Mouse (Mus musculus) kidney, adult 2 months (tissue): ENCODE data around the gene Cldn14. TPM values are rescaled to one million over a fixed set of nuclear protein-coding genes. Genes with fewer than 3 reads are reported as not detected.

Experiments
- DNase-seq: peaks from one replicate; pipeline ENCODE4 v3.0.0; 2021
- H3K27ac ChIP-seq: fragments of 200-500 bp; 2 replicates; pipeline ENCODE4 v1.5.1; 2012; ENCODE audit warnings: low read depth, low read length, control low read depth, inconsistent platforms; ENCODE audit not compliant: insufficient read depth
- H3K27me3 ChIP-seq: fragments of 200-500 bp; replicated peaks from 2 replicates; pipeline ENCODE4 v1.6.1; 2012; ENCODE audit warnings: mild to moderate bottlenecking, moderate library complexity, low read length, inconsistent platforms; ENCODE audit not compliant: control insufficient read depth, insufficient read depth
- H3K36me3 ChIP-seq: fragments of 200-500 bp; 2 replicates; pipeline ENCODE4 v1.6.1; 2012; ENCODE audit warnings: mild to moderate bottlenecking, moderate library complexity, low read length, inconsistent platforms; ENCODE audit not compliant: control insufficient read depth, insufficient read depth
- H3K4me1 ChIP-seq: fragments of 200-500 bp; 2 replicates; pipeline ENCODE4 v1.6.1; 2011; ENCODE audit warnings: low read length; ENCODE audit not compliant: control insufficient read depth, insufficient read depth
- H3K4me3 ChIP-seq: fragments of 200-500 bp; 2 replicates; pipeline ENCODE4 v1.5.1; 2011; ENCODE audit warnings: mild to moderate bottlenecking, low read depth, low read length, control low read depth; ENCODE audit not compliant: insufficient read depth
- CTCF ChIP-seq: fragments of 200-500 bp; conservative IDR thresholded peaks from 2 replicates; pipeline ENCODE4 v1.5.1; 2011; ENCODE audit warnings: low read depth, mild to moderate bottlenecking, control low read depth, low read length, moderate library complexity, mixed read lengths; ENCODE audit not compliant: insufficient read depth, insufficient read length
- POLR2A ChIP-seq: fragments of 200-500 bp; IDR thresholded peaks from one replicate; pipeline ENCODE4 v1.6.1; 2011; ENCODE audit warnings: low read depth, low read length, control low read depth
- WGBS: fragments of 180-500 bp; shearing (Covaris S2); methylation state at CpG from one replicate; pipeline ENCODE4 v1.1.7; 2018; 5-methylcytosine and 5-hydroxymethylcytosine counted together
- polyA plus RNA-seq: library from polyadenylated mRNA; depleted of rRNA; stranded (reverse); fragments of >200 nt; gene quantifications from 2 replicates; pipeline ENCODE4 v1.2.3, GENCODE M21; 2012

The Cldn14 gene
- polyA plus RNA-seq, 1 experiment: 0.38 TPM

- no peaks in the 10 kb centered on the region for H3K27me3 ChIP-seq
- H3K36me3 ChIP-seq: no peaks in the 10 kb centered on the region
- H3K4me3 ChIP-seq: no peak overlapping the region
- H3K4me1 ChIP-seq: 0 out of 2 replicates have a peak, but pooled peaks cover 3% of the 10 kb centered on the region
- TF ChIP-seq POLR2A: no peak
- TF ChIP-seq CTCF: no peak
- WGBS: 12% methylated on average over 5 of the region's 5 CpGs
- H3K27ac ChIP-seq: peak overlapping the region; percentile 69
- DNase-seq: peak; percentile 91
These were observed 96.5 kb downstream of the Cldn14 start for GRCm38 (mm10) chr16:93912158-93912557.

- Histone ChIP-seq H3K4me3 (no peak overlapping the region), H3K27me3 (no peaks in the 10 kb centered on the region), H3K36me3 (no peaks in the 10 kb centered on the region), H3K27ac (no peak overlapping the region), H3K4me1 (peaks cover 6% of the 10 kb centered on the region; the same call in 1 of the 2 replicates)
- DNase-seq: no peak
- 80% methylated on average over 28 of the region's 28 CpGs for WGBS
- TF ChIP-seq CTCF: no peak
- TF ChIP-seq POLR2A: no peak
These were observed 97.6 kb downstream of the Cldn14 start for GRCm38 (mm10) chr16:93910735-93911665.

GRCm38 (mm10) chr16:93909936-93910335 is 98.7 kb downstream of the Cldn14 start:
- WGBS: 49% methylated on average over 3 of the region's 3 CpGs
- DNase-seq: peak; percentile 50
- TF ChIP-seq CTCF: no peak
- TF ChIP-seq POLR2A: no peak

GRCm38 (mm10) chr16:93908196-93908595 is 100.4 kb downstream of the Cldn14 start:
- H3K27ac ChIP-seq: no peak overlapping the region

More at GRCm38 (mm10) chr16:93909936-93910335, 98.7 kb downstream of the Cldn14 start:
- Histone ChIP-seq H3K27me3 (no peaks in the 10 kb centered on the region), H3K36me3 (no peaks in the 10 kb centered on the region), H3K27ac (no peak overlapping the region), H3K4me1 (peaks cover 6% of the 10 kb centered on the region; the same call in 1 of the 2 replicates), H3K4me3 (no peak overlapping the region)

GRCm38 (mm10) chr16:93907761-93908160 is 100.9 kb downstream of the Cldn14 start:
- Histone ChIP-seq H3K4me3 (no peak overlapping the region), H3K4me1 (peaks cover 4% of the 10 kb centered on the region; the same call in 1 of the 2 replicates), H3K27ac (no peak overlapping the region), H3K36me3 (no peaks in the 10 kb centered on the region), H3K27me3 (no peaks in the 10 kb centered on the region)
- no peak for DNase-seq
- TF ChIP-seq CTCF: no peak
- no peak for TF ChIP-seq POLR2A
- WGBS: 84% methylated on average over 5 of the region's 5 CpGs

More at GRCm38 (mm10) chr16:93908196-93908595, 100.4 kb downstream of the Cldn14 start:
- Histone ChIP-seq H3K36me3 (no peaks in the 10 kb centered on the region), H3K27me3 (no peaks in the 10 kb centered on the region), H3K4me1 (peaks cover 6% of the 10 kb centered on the region; the same call in 1 of the 2 replicates), H3K4me3 (no peak overlapping the region)
- TF ChIP-seq POLR2A: no peak
- no peak for TF ChIP-seq CTCF
- DNase-seq: no peak
- 94% methylated on average over 8 of the region's 8 CpGs for WGBS

- Histone ChIP-seq H3K27ac (peak overlapping the region; percentile 94), H3K4me3 (no peak overlapping the region), H3K27me3 (no peaks in the 10 kb centered on the region), H3K36me3 (no peaks in the 10 kb centered on the region), H3K4me1 (peaks cover 3% of the 10 kb centered on the region; the same call in 1 of the 2 replicates)
- WGBS: 40% methylated on average over 11 of the region's 11 CpGs
- TF ChIP-seq POLR2A (no peak), CTCF (peak; percentile 98)
- peak; percentile 78 for DNase-seq
These were observed 102.3 kb downstream of the Cldn14 start for GRCm38 (mm10) chr16:93906156-93907014.

- TF ChIP-seq POLR2A (no peak), CTCF (peak; percentile 51; the same call in 1 of the 2 replicates)
- DNase-seq: peak; percentile 29
- no peak overlapping the region for H3K4me3 ChIP-seq
- peaks cover 3% of the 10 kb centered on the region; the same call in 1 of the 2 replicates for H3K4me1 ChIP-seq
- H3K27me3 ChIP-seq: no peaks in the 10 kb centered on the region
- 74% methylated on average over 6 of the region's 6 CpGs for WGBS
- no peaks in the 10 kb centered on the region for H3K36me3 ChIP-seq
- H3K27ac ChIP-seq: no peak overlapping the region
These were observed 105.6 kb downstream of the Cldn14 start for GRCm38 (mm10) chr16:93903027-93903426.
